Mouse (Mus musculus) spleen, adult 12 weeks (tissue): ENCODE data around the gene Fam186b.

Source experiments
- DNase-seq: peaks from one replicate; pipeline ENCODE4 v3.0.0; 2022; ENCODE audit warnings: low spot score

Gene Fam186b

DNA sequence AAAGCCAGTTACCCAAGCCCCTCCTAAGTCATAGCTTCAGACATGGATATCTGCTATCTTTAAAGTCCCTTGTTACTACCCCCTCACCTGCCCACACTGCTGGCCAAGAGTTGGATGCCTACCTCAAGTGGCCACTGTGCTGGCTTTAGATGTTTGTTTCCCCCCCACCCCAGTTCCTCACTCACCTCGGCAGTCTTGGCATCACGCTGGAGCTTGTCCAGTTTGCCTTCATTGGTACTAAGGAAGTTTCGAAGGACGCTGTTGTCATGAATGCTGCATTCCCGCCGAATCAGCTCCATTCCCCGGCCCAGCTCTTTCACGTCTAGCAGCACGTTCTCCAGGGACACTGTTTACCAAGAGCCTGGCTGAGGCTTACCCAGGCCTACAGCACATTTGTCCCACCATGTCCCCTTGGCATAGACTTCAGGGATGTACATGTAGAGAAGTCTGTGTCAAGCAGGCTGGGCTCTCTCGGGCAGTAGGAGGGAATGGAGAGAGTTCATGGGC is 24.5 kb upstream of the Fam186b start:
- DNase-seq, result no peak

DNA sequence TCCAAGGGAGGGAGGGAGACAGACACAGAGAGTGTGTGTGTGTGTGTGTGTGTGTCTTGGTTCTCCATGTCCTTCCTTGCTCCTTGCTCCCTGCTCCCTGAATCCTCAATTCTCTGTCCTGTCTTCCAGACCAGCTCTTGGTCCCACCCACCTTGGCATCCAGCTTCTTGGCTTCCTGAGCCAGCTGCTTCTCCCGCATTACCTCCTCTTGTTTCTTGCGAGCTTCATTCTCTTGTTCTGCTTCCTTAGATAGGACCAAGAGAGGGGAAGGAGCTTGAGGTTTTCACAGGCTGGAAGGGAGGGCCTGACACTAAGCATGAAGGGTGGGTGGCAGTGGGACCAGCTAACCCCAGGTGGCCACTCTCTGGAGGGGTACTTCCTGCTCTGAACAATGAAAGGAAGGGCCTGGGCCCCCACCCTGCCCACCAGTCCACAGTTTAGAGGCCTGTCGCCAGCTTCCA is 23.8 kb upstream of the Fam186b start:
- no peak for DNase-seq

DNA sequence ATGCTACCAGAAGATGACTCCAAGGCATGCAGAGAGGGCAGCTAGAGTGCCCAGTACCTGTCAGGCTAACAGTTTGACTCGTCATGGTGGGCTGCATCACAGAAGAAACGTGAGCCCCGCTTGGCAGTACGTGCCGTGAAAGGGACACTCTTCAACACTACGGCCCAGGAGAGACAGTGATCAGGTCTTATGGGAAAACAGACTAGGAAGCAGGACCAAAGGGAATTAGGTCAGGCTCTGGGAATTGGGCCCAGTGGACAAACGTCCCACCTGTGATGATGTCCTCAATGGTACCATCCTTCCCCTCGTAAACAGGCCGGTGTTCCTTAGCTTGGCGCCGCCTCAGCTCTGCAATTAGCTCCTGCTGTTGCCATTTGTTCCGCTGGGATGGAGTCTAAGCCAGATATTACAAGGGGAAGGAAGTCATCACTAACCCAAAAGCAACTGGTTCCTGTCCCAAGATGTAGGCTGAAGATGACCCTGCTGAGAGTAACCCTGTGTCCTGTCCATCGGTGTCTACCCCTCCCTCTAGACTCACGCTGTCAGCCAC is 23.2 kb upstream of the Fam186b start:
- DNase-seq, result no peak

DNA sequence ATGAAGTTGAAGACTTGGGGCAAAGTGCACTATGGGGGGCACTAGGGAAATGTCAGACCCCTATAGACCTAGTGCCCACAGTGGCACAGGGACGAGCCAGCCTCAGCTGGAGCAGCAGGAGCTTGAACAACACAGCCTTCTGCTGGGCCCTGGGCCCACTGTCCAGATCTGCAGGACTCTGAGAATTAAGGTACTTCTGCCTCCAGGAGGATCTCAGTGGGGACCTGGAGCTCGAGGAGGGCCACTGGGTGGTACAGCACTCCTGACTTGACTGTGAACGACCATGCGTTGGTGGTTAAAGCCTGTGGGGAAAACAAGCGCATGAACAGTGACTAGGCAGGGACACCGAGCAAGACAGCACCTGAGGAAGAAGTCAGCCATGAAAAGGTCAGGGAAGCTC is 22.4 kb upstream of the Fam186b start:
- DNase-seq, result no peak

DNA sequence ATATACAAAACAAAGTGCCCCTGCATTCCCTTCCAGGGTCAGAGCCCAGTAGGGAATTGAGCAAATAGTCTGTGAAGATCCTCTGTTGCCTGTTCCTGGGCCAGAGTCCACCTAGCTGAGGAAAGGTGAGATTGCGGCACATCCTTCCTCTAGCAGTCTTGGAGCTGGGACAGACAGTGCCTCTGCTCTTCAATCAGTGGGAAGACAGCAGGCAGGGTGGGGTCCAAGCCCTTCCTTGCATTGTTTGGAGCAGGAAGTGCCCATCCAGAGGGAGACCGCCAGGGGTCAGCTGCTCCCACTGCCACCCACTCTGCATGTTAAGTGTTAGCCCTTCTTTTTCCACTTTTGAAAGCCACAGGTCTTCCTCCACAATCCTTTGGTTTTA is 21.6 kb upstream of the Fam186b start:
- DNase-seq, result no peak

- peak; percentile 30 for DNase-seq
Measured at GRCm38 (mm10) chr15:99316314-99317266, 20.9 kb upstream of the Fam186b start.

DNA sequence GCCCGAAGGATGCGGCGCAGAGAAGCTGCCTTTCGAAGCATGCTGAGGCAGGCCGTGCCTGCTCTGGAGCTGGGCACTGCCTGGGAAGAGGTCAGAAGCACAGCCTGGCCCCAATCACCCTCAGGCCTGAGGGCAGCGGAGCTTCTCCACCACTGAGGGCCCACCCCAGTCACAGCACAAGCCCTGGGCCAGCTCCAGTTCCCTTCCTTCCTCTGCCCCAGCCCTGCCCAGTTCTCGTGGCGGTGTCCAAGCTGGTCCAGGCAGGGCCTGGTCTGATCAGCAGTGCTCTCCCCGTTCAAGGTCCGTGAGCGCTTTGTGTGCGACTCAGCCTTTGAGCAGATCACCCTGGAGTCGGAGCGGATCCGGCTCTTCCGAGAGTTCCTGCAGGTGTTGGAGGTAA is 19.2 kb upstream of the Fam186b start:
- DNase-seq, result no peak

DNA sequence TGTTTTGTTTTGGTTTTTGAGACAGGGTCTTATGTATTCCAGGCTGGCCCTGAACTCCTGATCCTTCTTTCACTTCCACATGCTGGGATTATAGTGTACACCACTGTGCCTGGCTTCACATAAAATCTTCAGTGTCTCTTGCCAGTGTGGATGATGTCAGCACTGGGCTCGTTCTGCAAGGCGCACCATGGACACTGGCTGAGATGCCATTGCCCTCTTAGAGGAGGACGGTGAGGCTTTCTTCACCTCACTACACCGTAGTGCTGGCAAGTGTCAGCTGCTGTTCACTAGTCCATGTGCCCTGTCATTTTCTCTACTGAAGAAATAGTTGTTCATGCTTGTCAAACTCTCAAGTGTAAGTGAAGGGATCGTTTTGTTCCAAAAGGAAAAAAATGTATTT is 14.9 kb upstream of the Fam186b start:
- no peak for DNase-seq

- DNase-seq, result no peak
Measured at GRCm38 (mm10) chr15:99309549-99309948, 13.9 kb upstream of the Fam186b start.

DNA sequence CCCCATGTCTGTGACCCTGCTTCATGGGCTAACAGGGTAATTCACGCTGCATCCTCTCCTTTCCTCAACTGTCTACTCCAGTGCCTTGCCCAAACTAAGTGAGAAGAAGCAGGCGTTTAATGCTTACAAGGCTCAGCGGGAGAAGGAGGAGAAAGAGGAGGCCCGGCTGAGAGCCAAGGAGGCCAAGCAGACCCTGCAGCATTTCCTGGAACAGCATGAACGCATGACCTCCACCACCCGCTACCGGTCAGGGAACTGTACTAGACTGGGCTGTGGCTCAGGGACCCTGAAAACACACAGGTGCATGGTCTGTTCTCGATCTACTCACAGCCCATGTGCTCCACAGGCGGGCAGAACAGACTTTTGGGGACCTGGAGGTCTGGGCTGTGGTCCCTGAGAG is 11.8 kb upstream of the Fam186b start:
- no peak for DNase-seq

- no peak for DNase-seq
Measured at GRCm38 (mm10) chr15:99296213-99296612, 525 bp upstream of the Fam186b start.

- DNase-seq, result peak; percentile 68
Measured at GRCm38 (mm10) chr15:99294813-99295374, 794 bp downstream of the Fam186b start, which contains the start of gene Prpf40b. Gene Prpf40b (plus strand): TSS chr15:99295087.

DNA sequence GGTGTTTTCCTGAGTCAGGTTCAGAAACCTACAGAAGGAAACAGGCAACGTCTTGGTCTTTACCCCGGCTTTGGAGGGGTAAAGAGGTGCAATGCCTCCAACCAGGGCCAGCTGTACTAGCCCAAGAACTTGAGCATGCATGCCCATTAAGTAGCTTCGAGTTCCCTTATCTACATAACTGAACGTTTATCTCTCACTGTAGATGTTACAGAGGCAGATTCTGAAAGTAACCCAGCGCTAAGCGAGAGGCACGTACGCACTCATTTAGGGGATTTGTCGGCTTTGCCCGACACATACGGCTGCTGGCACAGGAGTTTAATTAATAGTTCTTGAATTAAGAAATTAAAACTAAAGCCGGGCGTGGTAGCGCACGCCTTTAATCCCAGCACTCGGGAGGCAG is 1.4 kb downstream of the Fam186b start:
- DNase-seq, result no peak

DNA sequence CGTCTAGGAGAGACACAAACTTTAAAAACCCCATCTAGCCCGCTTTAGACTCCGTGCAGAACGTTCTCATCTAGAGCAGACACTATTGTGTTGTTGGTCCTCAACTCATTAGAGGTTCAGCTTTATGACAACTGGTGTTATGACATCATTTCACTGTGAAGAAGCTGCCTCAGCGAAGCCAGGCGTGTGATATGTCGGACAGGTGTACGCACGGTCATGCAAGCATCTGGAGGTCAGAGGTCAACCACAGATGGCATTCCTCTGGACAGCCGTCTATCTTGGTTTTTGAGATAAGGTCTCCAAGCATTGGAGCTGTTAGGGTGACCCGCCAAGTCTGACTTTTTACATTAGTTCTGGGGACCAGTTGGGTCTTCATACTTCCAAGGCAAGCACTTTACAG is 5.1 kb downstream of the Fam186b start:
- DNase-seq, result no peak

GRCm38 (mm10) chr15:99285189-99285535 is 10.5 kb downstream of the Fam186b start:
- no peak for DNase-seq

DNA sequence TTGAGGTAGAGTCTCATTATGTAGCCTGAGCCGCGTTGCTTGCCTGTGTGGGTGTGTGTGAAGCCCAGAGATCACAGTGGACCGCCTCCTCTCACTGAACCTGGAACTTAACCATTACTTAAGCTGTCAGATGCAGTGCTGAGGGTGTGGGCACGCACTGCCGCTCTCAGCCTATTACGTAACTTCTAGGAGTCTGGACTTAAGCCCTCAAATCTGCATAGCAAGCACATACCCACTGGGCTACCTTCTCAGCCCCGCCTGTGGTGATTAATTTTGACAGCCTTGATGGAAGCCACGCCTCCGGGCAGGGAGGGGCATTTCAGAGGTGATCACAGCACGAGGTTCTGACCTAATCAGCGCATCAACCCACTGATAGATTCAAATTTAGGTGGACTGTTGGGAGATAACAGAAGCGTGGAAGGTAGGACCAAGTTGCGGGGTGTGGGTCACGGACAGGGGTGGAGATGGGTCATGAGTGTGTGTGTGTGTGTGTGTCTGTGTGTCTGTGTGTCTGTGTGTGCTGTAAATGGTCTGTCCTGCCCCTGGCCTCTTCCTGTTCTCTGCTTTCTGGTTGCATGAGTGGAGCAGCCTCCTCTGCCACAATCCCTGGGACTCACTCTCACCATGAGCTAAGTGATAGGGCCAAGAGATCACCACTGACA is 11.0 kb downstream of the Fam186b start:
- DNase-seq, result no peak

DNA sequence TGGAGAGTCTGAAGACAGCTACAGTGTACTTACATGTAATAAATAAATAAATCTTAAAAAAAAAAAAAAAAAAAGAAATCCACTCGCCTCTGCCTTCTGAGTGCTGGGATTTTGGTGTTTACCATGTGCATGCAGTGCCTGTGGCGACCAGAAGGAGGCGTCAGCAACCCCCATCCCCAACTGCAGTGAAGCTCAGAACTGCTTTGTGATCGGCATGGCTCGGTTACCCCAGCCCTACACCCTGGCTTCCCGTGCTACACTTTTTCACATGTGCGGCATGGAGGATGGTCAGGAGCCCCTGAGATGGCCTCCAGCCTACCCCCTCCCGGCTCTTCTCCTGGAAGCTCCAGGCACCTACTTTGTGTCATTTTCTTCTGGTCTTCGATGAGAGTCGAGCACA is 12.2 kb downstream of the Fam186b start:
- no peak for DNase-seq

- no peak for DNase-seq
Measured at GRCm38 (mm10) chr15:99278271-99278670, 17.4 kb downstream of the Fam186b start.

DNA sequence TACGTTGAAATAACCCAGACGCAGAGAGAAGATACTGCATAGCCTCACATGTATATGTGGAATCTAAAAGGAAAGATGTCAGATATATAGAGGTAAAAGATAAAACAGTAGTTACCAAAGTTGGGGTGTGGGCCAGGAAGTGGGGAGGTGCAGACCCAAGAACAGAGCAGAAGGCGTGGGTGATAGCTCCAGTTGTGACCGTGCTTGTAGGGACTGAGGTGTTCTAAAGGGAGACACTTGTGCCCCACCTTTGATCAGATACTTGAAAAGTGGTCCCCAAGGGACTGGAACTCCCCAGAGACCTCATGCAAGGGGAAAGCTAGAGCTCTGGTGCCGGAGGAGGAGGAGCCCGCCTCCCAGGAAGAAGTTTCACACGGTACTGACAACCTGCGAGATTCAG is 19.6 kb downstream of the Fam186b start:
- no peak for DNase-seq

- peak; percentile 21 for DNase-seq
Measured at GRCm38 (mm10) chr15:99265679-99266078, 30.0 kb downstream of the Fam186b start.

GRCm38 (mm10) chr15:99264363-99264762 is 31.3 kb downstream of the Fam186b start:
- no peak for DNase-seq

- DNase-seq, result no peak
Measured at GRCm38 (mm10) chr15:99262702-99263101, 33.0 kb downstream of the Fam186b start.
